Mouse (Mus musculus) heart, postnatal 0 days (tissue): ENCODE results near the gene 1700017B05Rik. TPM values are rescaled to one million over a fixed set of nuclear protein-coding genes. Genes with fewer than 3 reads are reported as not detected.

Source experiments
- ATAC-seq: fragments of 200-750 bp; cut with Nextera tagmentation; 2 replicates; pipeline ENCODE4 v1.8.0; 2017; ENCODE audit warnings: low read depth, moderate number of reproducible peaks, moderate library complexity; ENCODE audit not compliant: insufficient read depth
- DNase-seq: peaks from one replicate; pipeline ENCODE4 v3.0.0-alpha.2; 2016; ENCODE audit warnings: low spot score
- H3K27ac ChIP-seq: fragments of 300-500 bp; sonication (generic); 2 replicates; pipeline ENCODE4 v1.5.1; 2014; ENCODE audit warnings: low read depth, mild to moderate bottlenecking
- H3K27me3 ChIP-seq: fragments of 300-500 bp; sonication (generic); 2 replicates; pipeline ENCODE4 v1.6.1; 2014; ENCODE audit warnings: low read length, mixed read lengths; ENCODE audit not compliant: control insufficient read depth, insufficient read depth
- H3K36me3 ChIP-seq: fragments of 300-500 bp; sonication (generic); replicated peaks from 2 replicates; pipeline ENCODE4 v1.6.1; 2014; ENCODE audit warnings: low read length, mixed read lengths; ENCODE audit not compliant: control insufficient read depth, insufficient read depth
- H3K4me1 ChIP-seq: fragments of 300-500 bp; sonication (generic); 2 replicates; pipeline ENCODE4 v1.6.1; 2014; ENCODE audit warnings: antibody characterized with exemption; ENCODE audit not compliant: control insufficient read depth, insufficient read depth
- H3K4me2 ChIP-seq: fragments of 300-500 bp; sonication (generic); 2 replicates; pipeline ENCODE4 v1.6.1; 2014; ENCODE audit warnings: low read depth, mild to moderate bottlenecking, low read length, moderate library complexity
- H3K4me3 ChIP-seq: fragments of 300-500 bp; sonication (generic); 2 replicates; pipeline ENCODE4 v1.5.1; 2014; ENCODE audit warnings: low read depth, low read length
- H3K9ac ChIP-seq: fragments of 300-500 bp; sonication (generic); replicated peaks from 2 replicates; pipeline ENCODE4 v1.6.1; 2014; ENCODE audit warnings: low read depth, low read length, mixed read lengths
- H3K9me3 ChIP-seq: fragments of 300-500 bp; sonication (generic); replicated peaks from 2 replicates; pipeline ENCODE4 v1.6.1; 2016; ENCODE audit warnings: low read length; ENCODE audit not compliant: control insufficient read depth
- CTCF ChIP-seq: IDR thresholded peaks from 2 replicates; pipeline ENCODE4 v1.5.1; 2016; ENCODE audit warnings: antibody characterized with exemption, control low read depth, low read depth
- EP300 ChIP-seq: IDR thresholded peaks from 2 replicates; pipeline ENCODE4 v1.6.1; 2016; ENCODE audit warnings: antibody characterized with exemption, low read depth
- WGBS: fragments of 180-500 bp; shearing (Covaris S2); extraction: QIAGEN DNeasy Blood & Tissue Kit; methylation state at CpG from one replicate; pipeline ENCODE4 v1.1.7; 2014; 5-methylcytosine and 5-hydroxymethylcytosine counted together
- polyA plus RNA-seq: library from polyadenylated mRNA; unstranded; fragments of >200 nt; fragmentation: Nextera tagmentation; extraction: Ambion mirVana; gene quantifications from 2 replicates; pipeline ENCODE4 v1.2.1, GENCODE M21; 2015
- total RNA-seq: library from RNA; depleted of rRNA; stranded (reverse); fragments of >200 nt; gene quantifications from 2 replicates; pipeline ENCODE4 v1.2.3, GENCODE M21; 2014; ENCODE audit warnings: low replicate concordance

1700017B05Rik gene
- total and polyA plus RNA-seq, 2 experiments from 2014 or later, result 6.2 to 11.0 TPM

GRCm38 (mm10) chr9:57304251-57304650 lies 41.8 kb upstream of the 1700017B05Rik start:
- no peak overlapping the region for H3K4me2 ChIP-seq
- no peaks in the 10 kb centered on the region for H3K4me1 ChIP-seq
- no peak overlapping the region for H3K27ac ChIP-seq
- no peaks in the 10 kb centered on the region for H3K36me3 ChIP-seq
- H3K9ac ChIP-seq, result no peak overlapping the region
- H3K4me3 ChIP-seq, result no peak overlapping the region
- no peak for TF ChIP-seq EP300
- TF ChIP-seq CTCF, result no peak
- H3K27me3 ChIP-seq, result no peaks in the 10 kb centered on the region
- ATAC-seq (no peak), DNase-seq (no peak)
- H3K9me3 ChIP-seq, result no peaks in the 10 kb centered on the region
- WGBS, result 90% methylated on average over 2 of the region's 2 CpGs

GRCm38 (mm10) chr9:57303356-57303755 lies 40.9 kb upstream of the 1700017B05Rik start:
- H3K9me3 ChIP-seq, result no peaks in the 10 kb centered on the region
- no peak overlapping the region for H3K4me2 ChIP-seq
- H3K9ac ChIP-seq, result no peak overlapping the region
- WGBS, result 85% methylated on average over 1 of the region's 1 CpGs
- ATAC-seq (no peak), DNase-seq (no peak)
- TF ChIP-seq CTCF, result no peak
- TF ChIP-seq EP300, result no peak
- no peak overlapping the region for H3K4me3 ChIP-seq
- no peaks in the 10 kb centered on the region for H3K27me3 ChIP-seq
- H3K27ac ChIP-seq, result no peak overlapping the region
- no peaks in the 10 kb centered on the region for H3K4me1 ChIP-seq
- no peaks in the 10 kb centered on the region for H3K36me3 ChIP-seq

- no peaks in the 10 kb centered on the region for H3K9me3 ChIP-seq
- no peak overlapping the region for H3K27ac ChIP-seq
- H3K27me3 ChIP-seq, result no peaks in the 10 kb centered on the region
- no peak overlapping the region for H3K9ac ChIP-seq
- H3K4me2 ChIP-seq, result no peak overlapping the region
- no peaks in the 10 kb centered on the region for H3K36me3 ChIP-seq
- TF ChIP-seq EP300 (no peak), CTCF (no peak)
- WGBS, result 84% methylated on average over 2 of the region's 2 CpGs
- DNase-seq (no peak), ATAC-seq (no peak)
- no peak overlapping the region for H3K4me3 ChIP-seq
- no peaks in the 10 kb centered on the region for H3K4me1 ChIP-seq
Observed at GRCm38 (mm10) chr9:57300825-57301224, 38.4 kb upstream of the 1700017B05Rik start.

- no peak overlapping the region for H3K9ac ChIP-seq
- H3K9me3 ChIP-seq, result no peaks in the 10 kb centered on the region
- ATAC-seq (no peak), DNase-seq (no peak)
- H3K4me3 ChIP-seq, result no peak overlapping the region
- no peak overlapping the region for H3K4me2 ChIP-seq
- H3K36me3 ChIP-seq, result no peaks in the 10 kb centered on the region
- H3K27me3 ChIP-seq, result no peaks in the 10 kb centered on the region
- no peak overlapping the region for H3K27ac ChIP-seq
- no peak for TF ChIP-seq CTCF
- no peak for TF ChIP-seq EP300
- no peaks in the 10 kb centered on the region for H3K4me1 ChIP-seq
- 67% methylated on average over 6 of the region's 6 CpGs for WGBS
Observed at GRCm38 (mm10) chr9:57299790-57300477, 37.5 kb upstream of the 1700017B05Rik start.

GRCm38 (mm10) chr9:57297938-57298337 lies 35.5 kb upstream of the 1700017B05Rik start:
- H3K9ac ChIP-seq, result no peak overlapping the region
- H3K4me2 ChIP-seq, result no peak overlapping the region
- WGBS, result 89% methylated on average over 2 of the region's 2 CpGs

GRCm38 (mm10) chr9:57296277-57296676 lies 33.9 kb upstream of the 1700017B05Rik start:
- Histone ChIP-seq H3K27me3 (no peaks in the 10 kb centered on the region), H3K36me3 (no peaks in the 10 kb centered on the region), H3K4me3 (no peak overlapping the region), H3K4me1 (no peaks in the 10 kb centered on the region), H3K9me3 (peaks cover 5% of the 10 kb centered on the region; the same call in 1 of the 2 replicates), H3K4me2 (no peak overlapping the region), H3K27ac (no peak overlapping the region), H3K9ac (no peak overlapping the region)
- ATAC-seq (no peak), DNase-seq (no peak)
- TF ChIP-seq CTCF (no peak), EP300 (no peak)
- WGBS, result 66% methylated on average over 8 of the region's 8 CpGs

More at GRCm38 (mm10) chr9:57297938-57298337, 35.5 kb upstream of the 1700017B05Rik start:
- no peak overlapping the region for H3K4me3 ChIP-seq
- peaks cover 5% of the 10 kb centered on the region; the same call in 1 of the 2 replicates for H3K9me3 ChIP-seq
- TF ChIP-seq CTCF (no peak), EP300 (no peak)
- DNase-seq, result no peak
- H3K36me3 ChIP-seq, result no peaks in the 10 kb centered on the region
- ATAC-seq, result no peak
- H3K4me1 ChIP-seq, result no peaks in the 10 kb centered on the region
- H3K27me3 ChIP-seq, result no peaks in the 10 kb centered on the region
- H3K27ac ChIP-seq, result no peak overlapping the region
